Mouse (Mus musculus) T-helper 17 cell (primary cell): Measurements from ENCODE around the gene Wdr37.

ENCODE experiments used
- in situ Hi-C, 2 experiments: fragments of 300-600 bp; cut with MboI, MseI; formaldehyde crosslinking; loops; 1 replicate in 1 of 2; 2 replicates in 1 of 2; pipeline ENCODE4 v1.15.1; 2025; ENCODE audit warnings: high pct_unique_total_duplicates in 2 of 2

The Wdr37 gene

GRCm38 (mm10) chr13:8769654-8770227 is 102.0 kb downstream of the Wdr37 start:
- in situ Hi-C loops: no loop called here

DNA sequence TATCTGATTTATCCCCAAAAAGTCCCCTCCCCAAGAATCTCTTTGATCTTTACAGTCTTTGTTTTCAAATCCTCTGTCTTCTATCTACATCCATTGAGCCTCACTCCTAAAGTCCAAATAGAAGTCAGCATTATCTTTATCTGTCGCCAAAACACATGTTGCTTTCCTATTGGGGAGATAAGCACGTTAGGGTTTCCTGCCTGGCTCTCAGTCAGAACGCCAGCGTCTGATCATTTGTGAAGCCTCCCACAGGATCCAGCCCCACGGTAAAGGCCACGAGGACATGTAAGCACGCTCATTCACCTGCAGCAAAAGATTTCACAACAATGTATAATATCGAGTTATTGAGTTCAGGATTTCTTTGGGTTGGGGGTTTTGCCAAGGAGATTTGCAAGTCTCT is 110.8 kb downstream of the Wdr37 start:
- in situ Hi-C loops: no loop called here
